Mouse (Mus musculus) hindbrain, embryonic 11.5 days (tissue): Measurements from ENCODE around the gene Acot5. TPM values are rescaled to one million over a fixed set of nuclear protein-coding genes. Genes with fewer than 3 reads are reported as not detected.
A peak's percentile ranks its signal among the peaks of the same experiment; 100 is the strongest.

ENCODE experiments used
- ATAC-seq: fragments of 200-750 bp; cut with Nextera tagmentation; 2 replicates; pipeline ENCODE4 v1.8.0; 2017; ENCODE audit warnings: mild to moderate bottlenecking, moderate TSS enrichment, moderate library complexity; ENCODE audit not compliant: low FRiP score
- DNase-seq: peaks from one replicate; pipeline ENCODE4 v3.0.0-alpha.2; 2015; ENCODE audit warnings: low spot score
- H3K27ac ChIP-seq: fragments of 300-500 bp; sonication (generic); 2 replicates; pipeline ENCODE4 v1.5.1; 2014; ENCODE audit warnings: mild to moderate bottlenecking, low read depth, low read length
- H3K27me3 ChIP-seq: fragments of 300-500 bp; sonication (generic); 2 replicates; pipeline ENCODE4 v1.6.1; 2014; ENCODE audit warnings: mild to moderate bottlenecking, low read length, moderate library complexity, mixed read lengths; ENCODE audit not compliant: control insufficient read depth, insufficient read depth
- H3K36me3 ChIP-seq: fragments of 300-500 bp; sonication (generic); 2 replicates; pipeline ENCODE4 v1.6.1; 2014; ENCODE audit warnings: mild to moderate bottlenecking, low read length, moderate library complexity, mixed read lengths; ENCODE audit not compliant: control insufficient read depth, insufficient read depth
- H3K4me1 ChIP-seq: fragments of 300-500 bp; sonication (generic); replicated peaks from 2 replicates; pipeline ENCODE4 v1.6.1; 2014; ENCODE audit warnings: low read length, mixed read lengths; ENCODE audit not compliant: control insufficient read depth, insufficient read depth
- H3K4me2 ChIP-seq: fragments of 300-500 bp; sonication (generic); replicated peaks from 2 replicates; pipeline ENCODE4 v1.6.1; 2014; ENCODE audit warnings: mild to moderate bottlenecking, low read depth, low read length
- H3K4me3 ChIP-seq: fragments of 300-500 bp; sonication (generic); 2 replicates; pipeline ENCODE4 v1.5.1; 2014; ENCODE audit warnings: low read depth, low read length
- H3K9ac ChIP-seq: fragments of 300-500 bp; sonication (generic); 2 replicates; pipeline ENCODE4 v1.6.1; 2014; ENCODE audit warnings: low read depth, low read length
- H3K9me3 ChIP-seq: fragments of 300-500 bp; sonication (generic); 2 replicates; pipeline ENCODE4 v1.6.1; 2016; ENCODE audit warnings: low read length; ENCODE audit not compliant: control insufficient read depth
- WGBS: fragments of 180-500 bp; shearing (Covaris S2); extraction: QIAGEN DNeasy Blood & Tissue Kit; methylation state at CpG from one replicate; pipeline ENCODE4 v1.1.7; 2014; 5-methylcytosine and 5-hydroxymethylcytosine counted together
- polyA plus RNA-seq: library from polyadenylated mRNA; unstranded; fragments of >200 nt; fragmentation: Nextera tagmentation; extraction: Ambion mirVana; gene quantifications from 2 replicates; pipeline ENCODE4 v1.2.1, GENCODE M21; 2014

Acot5 gene
- polyA plus RNA-seq, 1 experiment from 2014 or later = not detected

GRCm38 (mm10) chr12:84052609-84053008 is 16.5 kb upstream of the Acot5 start:
- no peak for ATAC-seq

GRCm38 (mm10) chr12:84053173-84053572 is 16.0 kb upstream of the Acot5 start:
- H3K36me3 ChIP-seq = no peaks in the 10 kb centered on the region
- peak; percentile 55 for DNase-seq
- H3K4me3 ChIP-seq = peak overlapping the region; percentile 38
- peak overlapping the region; percentile 47; the same call in 1 of the 2 replicates for H3K9ac ChIP-seq
- 14% methylated on average over 16 of the region's 16 CpGs for WGBS
- no peaks in the 10 kb centered on the region; the same call in 1 of the 2 replicates for H3K4me1 ChIP-seq
- H3K9me3 ChIP-seq = no peaks in the 10 kb centered on the region
- H3K27me3 ChIP-seq = peaks cover 12% of the 10 kb centered on the region
- no peak overlapping the region for H3K27ac ChIP-seq
- H3K4me2 ChIP-seq = peak overlapping the region; percentile 76
- ATAC-seq = no peak

More at GRCm38 (mm10) chr12:84052609-84053008, 16.5 kb upstream of the Acot5 start:
- peaks cover 12% of the 10 kb centered on the region for H3K27me3 ChIP-seq
- no peak overlapping the region for H3K4me2 ChIP-seq
- no peaks in the 10 kb centered on the region; the same call in 1 of the 2 replicates for H3K4me1 ChIP-seq
- no peaks in the 10 kb centered on the region for H3K36me3 ChIP-seq
- no peak for DNase-seq
- WGBS = 86% methylated on average over 7 of the region's 7 CpGs
- no peak overlapping the region for H3K9ac ChIP-seq
- no peak overlapping the region for H3K27ac ChIP-seq
- no peaks in the 10 kb centered on the region for H3K9me3 ChIP-seq
- no peak overlapping the region for H3K4me3 ChIP-seq

GRCm38 (mm10) chr12:84053679-84054391 is 15.3 kb upstream of the Acot5 start:
- no peak overlapping the region for H3K27ac ChIP-seq
- H3K9ac ChIP-seq = peak overlapping the region; percentile 47; the same call in 1 of the 2 replicates
- peaks cover 12% of the 10 kb centered on the region for H3K27me3 ChIP-seq
- WGBS = 4% methylated on average over 38 of the region's 46 CpGs
- H3K4me1 ChIP-seq = no peaks in the 10 kb centered on the region; the same call in 1 of the 2 replicates
- peak overlapping the region; percentile 38 for H3K4me3 ChIP-seq
- no peaks in the 10 kb centered on the region for H3K36me3 ChIP-seq
- H3K4me2 ChIP-seq = peak overlapping the region; percentile 76
- no peak for ATAC-seq
- no peaks in the 10 kb centered on the region for H3K9me3 ChIP-seq
- DNase-seq = peak; percentile 51

GRCm38 (mm10) chr12:84060946-84061345 is 8.2 kb upstream of the Acot5 start:
- Histone ChIP-seq H3K9ac (no peak overlapping the region), H3K4me2 (no peak overlapping the region), H3K9me3 (no peaks in the 10 kb centered on the region), H3K36me3 (no peaks in the 10 kb centered on the region), H3K27ac (no peak overlapping the region), H3K27me3 (no peaks in the 10 kb centered on the region), H3K4me3 (no peak overlapping the region), H3K4me1 (no peaks in the 10 kb centered on the region)
- 31% methylated on average over 2 of the region's 2 CpGs for WGBS
- no peak for DNase-seq
- no peak for ATAC-seq

- H3K4me1 ChIP-seq = no peaks in the 10 kb centered on the region
- H3K9ac ChIP-seq = no peak overlapping the region
- WGBS = 92% methylated on average over 20 of the region's 20 CpGs
- ATAC-seq (no peak), DNase-seq (no peak)
- H3K9me3 ChIP-seq = no peaks in the 10 kb centered on the region
- 0 out of 2 replicates have a peak, but pooled peaks cover 2% of the 10 kb centered on the region for H3K27me3 ChIP-seq
- H3K4me2 ChIP-seq = no peak overlapping the region
- H3K36me3 ChIP-seq = no peaks in the 10 kb centered on the region
- no peak overlapping the region for H3K27ac ChIP-seq
- H3K4me3 ChIP-seq = no peak overlapping the region
Observed at GRCm38 (mm10) chr12:84062336-84062735, 6.8 kb upstream of the Acot5 start.

GRCm38 (mm10) chr12:84063228-84063627 is 5.9 kb upstream of the Acot5 start:
- 66% methylated on average over 5 of the region's 5 CpGs for WGBS
- no peak overlapping the region for H3K9ac ChIP-seq
- DNase-seq (peak; percentile 15), ATAC-seq (no peak)
- H3K4me2 ChIP-seq = no peak overlapping the region
- H3K4me1 ChIP-seq = no peaks in the 10 kb centered on the region
- no peak overlapping the region for H3K4me3 ChIP-seq
- H3K27me3 ChIP-seq = 0 out of 2 replicates have a peak, but pooled peaks cover 2% of the 10 kb centered on the region
- H3K27ac ChIP-seq = no peak overlapping the region
- H3K36me3 ChIP-seq = no peaks in the 10 kb centered on the region
- no peaks in the 10 kb centered on the region for H3K9me3 ChIP-seq

GRCm38 (mm10) chr12:84063833-84064232 is 5.3 kb upstream of the Acot5 start:
- Histone ChIP-seq H3K36me3 (no peaks in the 10 kb centered on the region), H3K4me3 (no peak overlapping the region), H3K27ac (no peak overlapping the region), H3K4me1 (no peaks in the 10 kb centered on the region), H3K9me3 (no peaks in the 10 kb centered on the region), H3K4me2 (no peak overlapping the region), H3K27me3 (peaks cover 8% of the 10 kb centered on the region; the same call in 1 of the 2 replicates), H3K9ac (no peak overlapping the region)
- ATAC-seq (no peak), DNase-seq (no peak)
- 88% methylated on average over 2 of the region's 2 CpGs for WGBS

GRCm38 (mm10) chr12:84064621-84065020 is 4.5 kb upstream of the Acot5 start:
- no peak overlapping the region for H3K9ac ChIP-seq
- no peaks in the 10 kb centered on the region for H3K36me3 ChIP-seq
- H3K27me3 ChIP-seq = peaks cover 13% of the 10 kb centered on the region; the same call in 1 of the 2 replicates
- no peaks in the 10 kb centered on the region for H3K9me3 ChIP-seq
- no peak overlapping the region for H3K4me2 ChIP-seq
- H3K27ac ChIP-seq = no peak overlapping the region
- WGBS = 74% methylated on average over 8 of the region's 8 CpGs
- no peak overlapping the region for H3K4me3 ChIP-seq
- no peak for DNase-seq
- no peaks in the 10 kb centered on the region for H3K4me1 ChIP-seq
- ATAC-seq = no peak

GRCm38 (mm10) chr12:84067752-84068151 is 1.4 kb upstream of the Acot5 start:
- Histone ChIP-seq H3K36me3 (no peaks in the 10 kb centered on the region), H3K4me3 (no peak overlapping the region), H3K4me1 (no peaks in the 10 kb centered on the region), H3K4me2 (no peak overlapping the region), H3K27ac (no peak overlapping the region), H3K27me3 (peaks cover 13% of the 10 kb centered on the region; the same call in 1 of the 2 replicates), H3K9me3 (no peaks in the 10 kb centered on the region), H3K9ac (no peak overlapping the region)
- WGBS = 81% methylated on average over 4 of the region's 4 CpGs
- no peak for ATAC-seq
- DNase-seq = no peak
